Mouse (Mus musculus) liver, adult (tissue): ENCODE results near the gene Cpsf4l.
A peak's percentile ranks its signal among the peaks of the same experiment; 100 is the strongest.

Experiments used
- GATA4 ChIP-seq: IDR thresholded peaks from 2 replicates; pipeline ENCODE4 v1.6.1; 2014; ENCODE audit warnings: mild to moderate bottlenecking, low read length; ENCODE audit not compliant: insufficient replicate concordance

Gene Cpsf4l

GRCm38 (mm10) chr11:113709731-113710256, at the start of gene Cpsf4l:
Gene Cpsf4l (minus strand): TSS chr11:113710017.
- no peak for TF ChIP-seq GATA4

GRCm38 (mm10) chr11:113758851-113759250, 49.0 kb upstream of the Cpsf4l start:
- no peak for TF ChIP-seq GATA4

DNA sequence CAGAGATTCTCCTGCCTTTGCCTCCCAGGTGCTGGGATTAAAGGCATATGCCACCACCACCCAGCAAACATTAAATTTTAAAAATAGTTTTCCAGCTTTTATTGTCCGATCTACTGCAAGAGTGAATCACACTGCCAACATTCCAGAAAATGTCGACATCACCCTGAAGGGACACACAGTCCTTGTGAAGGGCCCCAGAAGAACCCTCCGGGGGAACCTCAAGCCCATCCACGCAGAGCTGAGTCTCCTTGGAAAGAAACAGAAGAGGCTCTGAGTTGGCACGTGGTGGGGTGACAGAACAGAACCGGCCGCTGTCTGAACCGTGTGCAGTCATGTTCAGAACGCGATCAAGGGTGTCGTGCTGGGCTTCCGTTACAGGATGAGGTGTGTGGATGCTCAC, 46.8 kb upstream of the Cpsf4l start:
- no peak for TF ChIP-seq GATA4

DNA sequence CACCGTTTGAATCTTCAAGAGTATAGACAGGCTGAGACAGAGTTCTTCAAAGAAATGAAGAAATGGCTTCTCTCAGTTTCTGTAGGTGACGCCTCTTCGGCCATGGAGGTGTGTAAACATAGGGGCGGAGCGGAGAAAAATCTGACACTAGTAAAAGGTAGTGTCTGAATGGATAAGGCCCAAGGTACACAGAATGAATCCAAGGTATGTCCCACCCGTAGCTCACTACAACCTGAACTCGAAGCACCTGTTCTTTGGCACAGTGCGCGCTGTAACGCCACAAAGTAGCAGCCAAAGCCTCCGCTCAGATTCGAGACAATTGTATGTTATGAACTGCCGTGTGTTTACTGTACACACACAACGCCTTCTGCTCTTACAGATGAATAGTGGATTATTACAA, 46.1 kb upstream of the Cpsf4l start:
- no peak for TF ChIP-seq GATA4

DNA sequence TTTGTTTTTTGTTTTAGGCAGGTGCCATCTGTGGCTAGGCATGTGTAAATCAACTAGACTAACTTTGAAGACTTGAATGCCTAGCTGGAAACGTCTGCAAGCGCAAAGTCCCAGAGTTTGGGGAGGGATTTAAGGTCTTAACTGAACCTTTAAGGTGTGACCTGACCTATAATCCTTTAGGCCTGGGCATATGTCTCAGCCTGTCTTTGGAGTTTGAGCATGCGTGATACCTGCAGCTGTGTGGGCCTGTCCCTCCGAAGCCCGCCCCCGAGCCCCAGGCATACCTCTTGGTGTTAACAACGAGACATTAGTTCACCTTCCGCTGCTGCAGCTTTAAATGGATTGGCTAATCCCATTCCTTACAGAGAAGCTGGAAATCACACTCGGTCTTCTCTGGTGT, 45.0 kb upstream of the Cpsf4l start:
- TF ChIP-seq GATA4, result no peak

DNA sequence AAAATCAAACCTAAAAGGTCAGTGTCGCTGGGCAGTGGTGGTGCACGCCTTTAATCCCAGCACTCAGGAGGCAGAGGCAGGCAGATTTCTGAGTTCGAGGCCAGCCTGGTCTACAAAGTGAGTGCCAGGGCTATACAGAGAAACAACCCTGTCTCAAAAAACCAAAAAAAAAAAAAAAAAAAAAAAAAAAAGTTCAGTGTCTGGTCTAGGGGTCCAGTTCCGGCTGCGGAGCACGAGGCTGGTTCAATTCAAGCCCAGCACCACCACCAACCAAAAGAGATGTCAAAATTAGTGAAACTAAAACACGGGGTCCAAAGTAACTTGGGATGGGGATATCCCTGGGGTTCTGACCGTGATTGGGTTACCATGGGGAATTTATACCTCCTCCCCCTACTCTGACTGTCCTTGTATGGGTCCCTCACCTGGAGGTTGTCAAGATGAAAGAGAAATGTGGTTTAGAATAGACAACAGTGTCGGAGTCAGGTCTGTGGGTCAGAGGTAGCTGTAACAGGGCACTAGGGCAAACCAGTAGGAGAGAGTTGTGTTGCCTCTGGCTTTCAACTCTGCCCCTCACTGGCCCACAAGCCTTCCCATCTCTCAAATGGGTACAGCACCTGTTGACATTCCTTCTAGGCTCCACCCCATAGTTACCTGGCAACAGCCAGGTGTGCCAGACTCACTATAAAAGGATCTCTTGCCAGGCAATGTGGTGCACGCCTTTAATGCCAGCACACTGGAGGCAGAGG, 43.0 kb upstream of the Cpsf4l start:
- TF ChIP-seq GATA4, result no peak

DNA sequence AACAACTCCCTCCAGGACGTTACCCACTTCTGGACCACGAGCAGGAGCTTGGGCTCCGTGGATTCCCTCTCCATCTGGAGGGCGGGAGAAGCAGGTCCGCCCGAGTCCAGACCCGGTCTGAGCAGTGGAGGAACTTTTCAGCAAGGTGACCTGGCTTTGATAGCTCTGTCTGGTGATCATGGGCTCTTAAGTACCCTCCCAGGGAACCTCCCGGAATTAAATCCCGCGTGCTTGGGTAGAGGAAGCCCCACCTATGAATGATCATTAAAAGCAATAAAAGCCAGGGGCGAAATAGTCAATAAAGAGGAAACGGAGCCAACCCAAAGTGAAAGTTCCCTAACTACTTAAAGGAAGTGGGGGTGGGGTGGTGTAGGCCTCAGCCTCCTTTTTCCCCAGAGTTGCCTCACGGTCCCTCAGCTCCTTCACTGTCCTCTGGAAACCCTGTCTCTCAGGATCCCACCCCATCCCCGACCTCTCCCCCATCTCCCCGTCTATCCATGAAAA, 42.4 kb upstream of the Cpsf4l start:
- no peak for TF ChIP-seq GATA4

DNA sequence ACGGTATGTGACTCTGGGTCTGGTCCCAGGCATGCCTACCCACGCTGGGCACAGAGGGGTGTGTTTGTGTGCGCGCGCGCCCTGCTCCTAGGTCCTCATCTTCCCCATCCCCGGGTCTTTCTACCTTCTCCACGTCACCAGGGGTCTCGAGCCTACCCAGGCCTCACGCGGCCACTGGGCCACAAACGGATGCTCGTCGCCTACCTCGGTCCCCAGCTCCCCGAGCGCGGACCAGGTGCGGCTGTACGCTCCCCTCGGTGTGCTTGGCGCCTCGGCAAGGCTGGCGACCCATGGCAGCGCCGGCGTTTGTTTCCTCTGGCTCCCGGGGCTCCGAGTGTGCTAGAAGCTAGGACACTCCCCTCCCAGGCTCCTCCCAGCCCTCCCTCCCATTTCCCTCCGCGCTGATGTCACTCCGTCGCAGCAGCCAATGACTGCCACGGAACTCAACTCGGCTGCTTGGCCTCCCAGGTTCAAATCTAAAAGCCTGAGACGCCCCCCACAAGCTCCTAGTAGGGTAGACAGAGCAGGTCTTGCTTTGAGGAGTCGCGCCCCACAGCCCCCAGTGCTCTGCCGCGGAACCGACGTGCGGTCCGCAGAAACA, 41.8 kb upstream of the Cpsf4l start, which contains the start of gene Cdc42ep4:
Gene Cdc42ep4 (minus strand): TSS at position 398 of the 601 bp plus-strand sequence.
- TF ChIP-seq GATA4, result no peak

GRCm38 (mm10) chr11:113750571-113751483, 41.0 kb upstream of the Cpsf4l start:
- TF ChIP-seq GATA4, result peak; percentile 15; the same call in 1 of the 2 replicates

DNA sequence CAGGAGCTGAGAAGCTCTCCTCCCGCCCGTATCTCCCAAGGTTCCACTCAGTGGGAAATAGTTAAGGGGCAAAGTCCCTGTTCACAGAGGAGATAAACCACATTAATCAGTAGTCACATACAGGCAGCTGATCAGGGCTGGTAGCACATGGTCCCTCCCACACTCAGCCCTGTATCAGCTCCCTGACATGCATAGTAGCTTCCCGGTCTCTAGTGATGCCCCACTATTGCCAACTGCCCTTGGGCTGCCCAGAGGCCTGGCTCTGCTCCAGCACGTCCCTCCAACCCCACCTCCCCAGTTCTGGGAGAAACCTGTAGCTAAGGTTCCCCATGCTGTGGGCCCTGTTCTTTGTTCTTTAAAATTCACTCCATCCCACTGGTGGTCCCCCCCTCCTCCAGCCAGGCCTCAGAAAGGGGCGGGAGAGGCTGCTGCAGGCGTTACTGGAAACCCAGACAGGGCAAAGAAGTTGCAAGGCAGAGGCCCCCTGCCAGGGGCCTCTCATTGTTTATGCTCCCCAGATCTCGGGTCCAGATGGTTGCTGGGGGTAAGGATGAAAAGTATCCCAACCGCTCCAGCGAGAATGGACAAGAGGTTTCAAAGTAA, 40.0 kb upstream of the Cpsf4l start:
- TF ChIP-seq GATA4, result peak; percentile 86; the same call in 1 of the 2 replicates

DNA sequence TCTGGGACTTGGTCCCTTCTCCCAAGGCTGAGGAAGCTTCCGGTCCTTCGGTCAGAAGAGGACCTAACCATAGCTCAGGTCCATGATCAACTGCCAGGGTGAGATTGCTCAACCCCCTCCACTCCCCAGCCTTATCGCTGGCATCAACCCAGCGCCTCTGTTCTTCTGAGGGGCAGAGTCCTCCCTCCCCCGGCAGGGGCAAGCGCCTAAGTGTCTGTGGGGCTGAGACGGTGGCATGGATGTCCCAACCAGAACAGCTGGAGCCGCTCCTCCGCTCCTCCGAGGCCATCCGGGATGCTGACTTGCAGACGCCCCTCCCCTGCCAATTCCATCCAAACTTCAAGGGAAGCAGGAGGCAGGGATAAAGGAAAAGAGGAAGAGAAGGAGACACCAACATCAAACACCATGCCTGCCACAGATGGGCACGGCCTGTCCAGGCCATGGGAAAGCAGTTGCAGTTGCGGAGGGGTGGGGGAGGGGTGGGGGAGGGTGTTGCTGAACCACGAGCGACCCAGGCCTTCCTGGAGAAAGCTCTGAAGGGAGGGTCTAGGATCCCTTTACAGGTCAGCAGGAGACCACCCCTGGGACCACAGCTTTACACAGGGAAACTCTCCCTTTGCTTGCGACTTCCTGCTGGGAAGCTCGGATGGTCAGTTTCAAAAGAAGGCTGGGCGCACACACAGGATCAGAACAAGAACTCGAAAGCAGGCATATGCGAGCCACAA, 39.1 kb upstream of the Cpsf4l start:
- peak; percentile 74; the same call in 1 of the 2 replicates for TF ChIP-seq GATA4

DNA sequence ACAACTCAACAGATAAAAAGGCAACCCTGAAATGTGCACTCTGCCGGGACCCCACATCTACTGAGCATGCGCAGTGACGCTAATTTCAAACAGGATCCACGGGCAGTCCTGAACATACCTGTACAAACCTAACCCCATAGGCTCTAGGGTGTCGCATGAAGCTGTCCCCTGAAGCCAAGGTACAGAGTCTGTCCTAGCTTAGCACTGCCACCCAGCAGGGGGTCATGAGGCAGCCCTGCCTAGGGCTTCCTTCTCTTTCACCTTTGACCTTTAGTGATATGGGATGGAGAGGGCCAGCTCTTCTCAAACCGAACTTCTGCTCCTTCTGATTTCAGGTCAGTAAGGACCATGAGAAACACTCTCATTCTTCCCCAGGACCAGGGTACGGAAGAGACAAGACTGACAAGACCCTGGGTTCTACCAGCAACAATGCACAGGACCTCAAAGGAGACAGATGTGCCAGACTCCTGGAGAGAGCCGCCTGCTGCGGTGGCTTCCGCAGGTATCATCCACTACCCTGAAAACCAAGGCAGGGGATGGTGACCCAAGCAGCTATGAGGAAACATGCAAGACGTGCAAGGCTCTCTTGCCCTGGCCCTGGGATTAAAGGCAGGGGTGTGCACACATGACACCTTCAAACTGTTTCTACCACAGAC, 38.0 kb upstream of the Cpsf4l start:
- no peak for TF ChIP-seq GATA4

DNA sequence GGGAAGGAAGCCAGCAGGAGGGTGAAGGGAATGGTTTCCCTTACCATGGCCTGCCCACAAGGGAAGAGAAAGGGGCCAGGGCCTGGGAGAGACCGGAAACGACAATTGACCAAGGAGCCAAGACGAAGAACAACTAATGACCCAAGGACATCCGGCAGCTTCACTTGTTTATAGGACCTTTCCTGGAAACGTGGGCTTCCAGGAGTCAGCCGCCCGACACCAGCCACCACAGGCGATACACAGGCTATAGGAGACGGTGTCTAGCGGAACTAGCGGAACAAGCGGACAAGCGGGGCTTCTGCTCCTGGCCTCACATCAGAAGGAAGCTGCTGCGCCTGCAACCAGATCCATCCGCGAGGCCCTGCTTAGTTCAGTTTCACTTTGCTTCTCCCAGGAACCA, 37.2 kb upstream of the Cpsf4l start:
- TF ChIP-seq GATA4, result peak; percentile 55; the same call in 1 of the 2 replicates

DNA sequence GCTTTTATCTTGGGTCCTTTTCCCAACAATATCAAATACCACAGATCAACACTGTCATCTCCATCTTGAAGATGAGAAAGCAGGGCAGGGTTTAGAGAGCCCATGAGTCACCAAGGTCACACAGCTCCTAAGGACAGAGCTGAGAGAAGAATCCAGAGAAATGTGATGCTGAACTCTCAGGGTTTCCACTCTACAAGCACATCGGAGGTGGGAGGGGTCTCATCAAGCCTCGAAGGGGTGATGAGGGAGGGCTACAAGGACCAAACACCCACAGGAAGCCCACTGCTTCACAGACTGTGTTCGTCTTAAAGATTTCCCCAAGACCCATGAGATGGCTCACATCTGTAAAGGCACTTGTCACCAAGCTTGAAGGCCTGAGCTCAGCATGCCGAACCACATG, 36.1 kb upstream of the Cpsf4l start:
- TF ChIP-seq GATA4, result no peak

GRCm38 (mm10) chr11:113742998-113743397, 33.2 kb upstream of the Cpsf4l start:
- TF ChIP-seq GATA4, result no peak
